Mouse (Mus musculus) adipocyte (in vitro differentiated cells): ENCODE results near the gene Slc26a3.
A peak's percentile ranks its signal among the peaks of the same experiment; 100 is the strongest.
"Not testable (repeated sequence)": the region's sequence is repeated elsewhere in the genome, so short reads cannot be mapped to it uniquely, and the experiment has no call there.

Experiments used
- DNase-seq: peaks from one replicate; pipeline ENCODE4 v3.0.0-alpha.2; 2016; ENCODE audit warnings: low spot score

Gene Slc26a3

GRCm38 (mm10) chr12:31421901-31422574 lies 31.4 kb downstream of the Slc26a3 start:
- DNase-seq = no peak

- no peak for DNase-seq
Measured at GRCm38 (mm10) chr12:31437791-31438190, 47.1 kb downstream of the Slc26a3 start.

- no peak for DNase-seq
Measured at GRCm38 (mm10) chr12:31439612-31440011, 48.9 kb downstream of the Slc26a3 start.

GRCm38 (mm10) chr12:31444131-31444546 lies 53.5 kb downstream of the Slc26a3 start:
- DNase-seq = peak; percentile 12

GRCm38 (mm10) chr12:31444827-31445226 lies 54.2 kb downstream of the Slc26a3 start:
- no peak for DNase-seq

GRCm38 (mm10) chr12:31449341-31449740 lies 58.7 kb downstream of the Slc26a3 start:
- DNase-seq = no peak

GRCm38 (mm10) chr12:31456271-31456670 lies 65.6 kb downstream of the Slc26a3 start:
- DNase-seq = no peak

GRCm38 (mm10) chr12:31458474-31458873 lies 67.8 kb downstream of the Slc26a3 start:
- no peak for DNase-seq

- DNase-seq = not testable (repeated sequence)
Measured at GRCm38 (mm10) chr12:31460270-31460669, 69.6 kb downstream of the Slc26a3 start.

GRCm38 (mm10) chr12:31461371-31461770 lies 70.7 kb downstream of the Slc26a3 start:
- DNase-seq = no peak

GRCm38 (mm10) chr12:31462615-31463014 lies 71.9 kb downstream of the Slc26a3 start:
- DNase-seq = no peak

GRCm38 (mm10) chr12:31478182-31478581 lies 87.5 kb downstream of the Slc26a3 start:
- not testable (repeated sequence) for DNase-seq

GRCm38 (mm10) chr12:31486431-31486830 lies 95.8 kb downstream of the Slc26a3 start:
- peak; percentile 50 for DNase-seq

- no peak for DNase-seq
Measured at GRCm38 (mm10) chr12:31498936-31499313, 108.3 kb downstream of the Slc26a3 start.

GRCm38 (mm10) chr12:31499314-31500131 lies 108.9 kb downstream of the Slc26a3 start, which contains the start of gene Cbll1:
TSS of gene Cbll1 (minus strand) at chr12:31499616.
- DNase-seq = peak; percentile 89

GRCm38 (mm10) chr12:31500196-31500595 lies 109.5 kb downstream of the Slc26a3 start:
- DNase-seq = no peak

GRCm38 (mm10) chr12:31501266-31501665 lies 110.6 kb downstream of the Slc26a3 start:
- no peak for DNase-seq

- no peak for DNase-seq
Measured at GRCm38 (mm10) chr12:31503211-31503610, 112.5 kb downstream of the Slc26a3 start.

GRCm38 (mm10) chr12:31507718-31508364 lies 117.2 kb downstream of the Slc26a3 start:
- DNase-seq = peak; percentile 72

GRCm38 (mm10) chr12:31508496-31508895 lies 117.8 kb downstream of the Slc26a3 start:
- DNase-seq = no peak

- no peak for DNase-seq
Measured at GRCm38 (mm10) chr12:31511218-31511617, 120.5 kb downstream of the Slc26a3 start.

GRCm38 (mm10) chr12:31512634-31513411 lies 122.2 kb downstream of the Slc26a3 start:
- no peak for DNase-seq
